Mouse (Mus musculus) lung, adult 2 months (tissue): Measurements from ENCODE around the gene Ppm1b.

Source experiments
- CTCF ChIP-seq: fragments of 200-500 bp; IDR thresholded peaks from 2 replicates; pipeline ENCODE4 v1.5.1; 2011; ENCODE audit warnings: mild to moderate bottlenecking, low read length, control low read depth; ENCODE audit not compliant: insufficient read depth
- POLR2A ChIP-seq: fragments of 200-500 bp; IDR thresholded peaks from 2 replicates; pipeline ENCODE4 v1.6.1; 2011; ENCODE audit warnings: low read depth, mild to moderate bottlenecking, control low read depth, low read length, borderline replicate concordance; ENCODE audit errors: extremely low read depth

DNA sequence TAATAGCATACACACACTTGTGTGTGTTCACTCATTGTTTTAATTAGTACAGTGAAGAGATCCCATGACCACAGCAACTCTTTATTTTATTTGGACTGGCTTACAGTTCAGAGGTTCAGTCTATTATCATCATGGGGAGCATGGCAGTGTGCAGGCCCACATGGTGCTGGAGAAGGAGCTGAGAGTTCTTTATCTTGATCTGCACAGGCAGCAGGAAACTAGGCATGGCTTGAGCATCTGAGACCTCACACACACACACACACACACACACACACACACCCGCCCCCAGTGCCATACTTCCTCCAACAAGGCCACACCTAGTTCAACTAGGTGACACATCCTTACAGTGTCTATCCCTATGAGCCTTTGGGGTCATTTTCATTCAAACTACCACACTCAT lies 41.1 kb downstream of the Ppm1b start:
- TF ChIP-seq CTCF, result no peak
- no peak for TF ChIP-seq POLR2A
